Mouse (Mus musculus) myocyte (in vitro differentiated cells): ENCODE results near the gene Gga1. TPM values are rescaled to one million over a fixed set of nuclear protein-coding genes. Genes with fewer than 3 reads are reported as not detected.
A peak's percentile ranks its signal among the peaks of the same experiment; 100 is the strongest.

Experiments
- H3K27me3 ChIP-seq: one replicate; pipeline ENCODE4 v1.6.1; 2011; ENCODE audit not compliant: control insufficient read depth, insufficient read depth, insufficient read length
- H3K36me3 ChIP-seq: one replicate; pipeline ENCODE4 v1.6.1; 2011; ENCODE audit not compliant: control insufficient read depth, insufficient read depth
- H3K4me2 ChIP-seq: one replicate; pipeline ENCODE4 v1.6.1; 2011; ENCODE audit warnings: low read depth, control low read depth
- H3K4me3 ChIP-seq: one replicate; pipeline ENCODE4 v1.5.1; 2011; ENCODE audit warnings: mild to moderate bottlenecking, control low read depth, moderate library complexity
- H3K79me2 ChIP-seq: one replicate; pipeline ENCODE4 v1.6.1; 2011; ENCODE audit not compliant: control insufficient read depth, insufficient read depth
- H3ac ChIP-seq: one replicate; pipeline ENCODE4 v1.6.1; 2011; ENCODE audit not compliant: control insufficient read depth, insufficient read length
- CEBPB ChIP-seq: IDR thresholded peaks from 2 replicates; pipeline ENCODE4 v1.6.1; 2011; ENCODE audit warnings: mild to moderate bottlenecking, moderate library complexity; ENCODE audit not compliant: poor library complexity, insufficient read depth, severe bottlenecking
- E2F4 ChIP-seq: IDR thresholded peaks from one replicate; pipeline ENCODE4 v1.6.1; 2011; ENCODE audit warnings: mild to moderate bottlenecking, control low read depth, moderate library complexity; ENCODE audit not compliant: insufficient read depth
- MAX ChIP-seq: IDR thresholded peaks from one replicate; pipeline ENCODE4 v1.6.1; 2011; ENCODE audit warnings: low read depth, mild to moderate bottlenecking, control low read depth
- MYOD1 ChIP-seq, 3 experiments: IDR thresholded peaks; one replicate each; pipeline ENCODE4 v1.6.1; 2011; ENCODE audit warnings: control low read depth in 2 of 3, low read depth in 2 of 3, mild to moderate bottlenecking in 2 of 3, moderate library complexity in 1 of 3; ENCODE audit not compliant: insufficient read length in 2 of 3, control insufficient read depth in 1 of 3
- MYOG ChIP-seq, 3 experiments: IDR thresholded peaks; one replicate each; pipeline ENCODE4 v1.6.1; 2011; ENCODE audit warnings: control low read depth in 2 of 3, low read depth in 2 of 3, mild to moderate bottlenecking in 2 of 3; ENCODE audit not compliant: insufficient read length in 2 of 3, control insufficient read depth in 1 of 3, insufficient read depth in 1 of 3
- POLR2A ChIP-seq: IDR thresholded peaks from one replicate; pipeline ENCODE4 v1.6.1; 2011; ENCODE audit warnings: low read depth, mild to moderate bottlenecking, control low read depth, moderate library complexity; ENCODE audit not compliant: insufficient read length
- POLR2AphosphoS2 ChIP-seq: IDR thresholded peaks from one replicate; pipeline ENCODE4 v1.6.1; 2011; ENCODE audit warnings: low read depth, control low read depth; ENCODE audit not compliant: insufficient read length
- REST ChIP-seq: IDR thresholded peaks from one replicate; pipeline ENCODE4 v1.6.1; 2011; ENCODE audit warnings: mild to moderate bottlenecking, control low read depth, moderate library complexity; ENCODE audit not compliant: insufficient read depth, insufficient read length
- SRF ChIP-seq: IDR thresholded peaks from one replicate; pipeline ENCODE4 v1.6.1; 2011; ENCODE audit warnings: low read depth; ENCODE audit not compliant: control insufficient read depth, insufficient read length
- TCF12 ChIP-seq: IDR thresholded peaks from one replicate; pipeline ENCODE4 v1.6.1; 2011; ENCODE audit warnings: mild to moderate bottlenecking, control low read depth; ENCODE audit not compliant: poor library complexity, insufficient read depth, severe bottlenecking
- TCF3 ChIP-seq: IDR thresholded peaks from one replicate; pipeline ENCODE4 v1.6.1; 2011; ENCODE audit warnings: low read depth, control low read depth; ENCODE audit not compliant: insufficient read length
- USF1 ChIP-seq: IDR thresholded peaks from one replicate; pipeline ENCODE4 v1.6.1; 2011; ENCODE audit warnings: low read depth, mild to moderate bottlenecking, control low read depth, moderate library complexity
- polyA plus RNA-seq: library from polyadenylated mRNA; unstranded; fragments of >200 nt; fragmentation: generic; extraction: Trizol; gene quantifications from one replicate; pipeline ENCODE4 v1.2.1, GENCODE M21; 2012; ENCODE audit warnings: missing spikeins

The Gga1 gene
- polyA plus RNA-seq, 1 experiment, result 89.3 TPM

DNA sequence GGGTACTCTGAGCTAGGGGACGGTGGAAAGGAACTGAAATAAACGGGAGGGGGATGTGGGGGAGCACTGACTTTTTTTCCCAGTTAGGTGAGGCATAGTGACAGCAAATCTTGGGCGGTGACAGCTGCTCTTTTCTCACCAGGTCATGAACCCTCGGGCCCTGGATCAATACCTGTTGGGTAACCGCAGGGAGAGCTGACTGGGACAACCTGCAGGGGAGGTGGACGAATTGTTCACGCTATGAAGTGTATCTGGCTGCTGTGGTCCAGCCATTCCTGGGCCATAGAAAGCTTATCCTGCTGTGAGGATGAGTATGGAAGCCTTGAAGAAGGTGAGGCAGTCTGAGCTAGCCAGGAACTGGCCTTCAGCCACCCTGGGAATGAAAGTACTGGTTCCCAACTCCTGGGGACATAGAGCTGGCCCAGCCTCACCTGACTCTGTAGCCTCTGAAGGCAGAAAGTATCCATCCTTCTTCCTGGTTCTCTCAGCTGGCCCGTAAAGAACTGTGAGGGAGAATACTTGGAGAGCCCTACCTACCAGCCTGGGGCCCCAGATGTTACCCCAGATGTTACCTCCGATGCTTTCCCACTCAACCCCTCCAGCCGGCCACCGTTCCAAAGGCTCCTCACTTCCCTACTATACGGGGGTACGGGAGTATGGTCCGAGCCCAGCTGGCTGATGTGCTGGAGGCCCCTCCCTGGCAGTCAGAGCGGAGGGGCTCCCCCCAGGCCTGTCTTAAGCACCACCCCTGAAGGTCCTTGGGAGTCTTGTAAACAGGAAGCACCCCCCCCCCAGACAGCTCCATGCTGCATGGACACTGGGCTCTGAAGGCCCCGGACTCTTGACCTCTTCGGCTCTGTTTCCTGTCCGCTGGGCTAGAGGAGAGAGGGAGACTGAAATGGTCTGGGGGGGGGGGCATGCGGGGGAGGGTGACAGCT, 45.0 kb upstream of the Gga1 start:
- H3ac ChIP-seq, result no peak overlapping the region
- H3K79me2 ChIP-seq, result no peaks in the 10 kb centered on the region
- H3K36me3 ChIP-seq, result no peaks in the 10 kb centered on the region
- H3K4me2 ChIP-seq, result peak overlapping the region; percentile 49
- no peaks in the 10 kb centered on the region for H3K27me3 ChIP-seq
- no peak overlapping the region for H3K4me3 ChIP-seq
- no peak for TF ChIP-seq MYOG (IDR thresholded peaks at IDR 0.05; ENCODE audit: control insufficient read depth in 1 of 3, insufficient read depth in 1 of 3, insufficient read length in 2 of 3, low read depth in 2 of 3)
- TF ChIP-seq MYOD1 (IDR thresholded peaks at IDR 0.05; ENCODE audit: control insufficient read depth in 1 of 3, insufficient read length in 2 of 3, low read depth in 2 of 3), result no peak
- TF ChIP-seq TCF12, result no peak
- no peak for TF ChIP-seq USF1
- no peak for TF ChIP-seq POLR2AphosphoS2
- TF ChIP-seq MAX, result no peak
- TF ChIP-seq SRF, result no peak
- TF ChIP-seq TCF3, result no peak

DNA sequence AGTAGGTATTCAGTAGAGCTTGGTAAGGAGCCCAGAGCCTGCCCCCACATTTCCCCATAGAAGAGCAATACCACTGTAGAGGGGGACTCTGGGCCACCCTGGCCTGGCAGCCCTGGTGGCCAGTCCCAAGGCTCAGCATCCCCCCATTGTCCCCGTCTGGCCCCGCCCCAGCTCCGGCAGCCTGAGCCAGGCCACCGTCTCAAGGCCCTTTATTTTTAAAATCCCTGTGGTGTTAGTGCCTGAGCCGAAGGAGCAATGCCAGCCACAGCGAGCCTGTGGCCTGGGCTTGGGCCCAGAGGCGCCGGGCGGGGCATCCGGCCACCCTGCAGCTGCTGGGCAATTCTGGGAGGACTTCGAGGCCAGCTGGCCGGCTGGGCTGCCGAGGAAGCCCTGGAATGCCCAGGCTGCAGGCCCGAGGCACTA, 44.3 kb upstream of the Gga1 start:
- peak overlapping the region; percentile 65 for H3K4me2 ChIP-seq
- H3K79me2 ChIP-seq, result no peaks in the 10 kb centered on the region
- H3K4me3 ChIP-seq, result no peak overlapping the region
- no peak overlapping the region for H3ac ChIP-seq
- no peaks in the 10 kb centered on the region for H3K27me3 ChIP-seq
- H3K36me3 ChIP-seq, result no peaks in the 10 kb centered on the region
- no peak for TF ChIP-seq MAX
- peak; percentile 96 to 99 (median 98) for TF ChIP-seq MYOG (IDR thresholded peaks at IDR 0.05; ENCODE audit: control insufficient read depth in 1 of 3, insufficient read depth in 1 of 3, insufficient read length in 2 of 3, low read depth in 2 of 3)
- TF ChIP-seq POLR2A, result peak; percentile 35
- TF ChIP-seq MYOD1 (IDR thresholded peaks at IDR 0.05; ENCODE audit: control insufficient read depth in 1 of 3, insufficient read length in 2 of 3, low read depth in 2 of 3), result peak in 2 of 3 experiments; percentile 93 to 96
- TF ChIP-seq TCF12, result peak; percentile 92
- TF ChIP-seq REST, result no peak
- TF ChIP-seq CEBPB, result no peak
- TF ChIP-seq TCF3, result peak; percentile 97
- no peak for TF ChIP-seq POLR2AphosphoS2

DNA sequence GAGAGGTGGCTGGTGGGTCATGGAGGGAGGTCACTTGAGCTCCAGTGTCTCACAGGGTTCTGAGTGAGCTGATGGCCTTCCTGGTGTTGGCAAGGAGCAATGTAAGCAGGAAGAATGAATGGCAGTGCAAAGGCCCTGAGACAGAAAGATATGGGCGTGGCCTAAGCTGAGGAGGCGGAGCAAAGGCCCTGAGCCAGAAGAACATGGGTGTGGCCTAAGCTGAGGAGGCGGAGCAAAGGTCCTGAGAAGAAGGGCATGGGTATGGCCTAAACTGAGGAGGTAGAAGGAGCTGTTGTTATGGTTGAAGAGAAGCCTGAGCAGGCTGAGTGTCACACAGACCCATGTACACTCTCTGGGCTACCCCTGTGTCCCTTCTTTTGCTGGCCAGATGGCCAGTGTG, 43.4 kb upstream of the Gga1 start:
- no peak for TF ChIP-seq SRF
- no peak for TF ChIP-seq E2F4
- TF ChIP-seq MYOD1 (IDR thresholded peaks at IDR 0.05; ENCODE audit: control insufficient read depth in 1 of 3, insufficient read length in 2 of 3, low read depth in 2 of 3), result no peak
- TF ChIP-seq POLR2A, result peak; percentile 13
- Histone ChIP-seq H3ac (no peak overlapping the region), H3K4me2 (peak overlapping the region; percentile 65), H3K4me3 (no peak overlapping the region), H3K79me2 (no peaks in the 10 kb centered on the region), H3K36me3 (no peaks in the 10 kb centered on the region), H3K27me3 (no peaks in the 10 kb centered on the region)

DNA sequence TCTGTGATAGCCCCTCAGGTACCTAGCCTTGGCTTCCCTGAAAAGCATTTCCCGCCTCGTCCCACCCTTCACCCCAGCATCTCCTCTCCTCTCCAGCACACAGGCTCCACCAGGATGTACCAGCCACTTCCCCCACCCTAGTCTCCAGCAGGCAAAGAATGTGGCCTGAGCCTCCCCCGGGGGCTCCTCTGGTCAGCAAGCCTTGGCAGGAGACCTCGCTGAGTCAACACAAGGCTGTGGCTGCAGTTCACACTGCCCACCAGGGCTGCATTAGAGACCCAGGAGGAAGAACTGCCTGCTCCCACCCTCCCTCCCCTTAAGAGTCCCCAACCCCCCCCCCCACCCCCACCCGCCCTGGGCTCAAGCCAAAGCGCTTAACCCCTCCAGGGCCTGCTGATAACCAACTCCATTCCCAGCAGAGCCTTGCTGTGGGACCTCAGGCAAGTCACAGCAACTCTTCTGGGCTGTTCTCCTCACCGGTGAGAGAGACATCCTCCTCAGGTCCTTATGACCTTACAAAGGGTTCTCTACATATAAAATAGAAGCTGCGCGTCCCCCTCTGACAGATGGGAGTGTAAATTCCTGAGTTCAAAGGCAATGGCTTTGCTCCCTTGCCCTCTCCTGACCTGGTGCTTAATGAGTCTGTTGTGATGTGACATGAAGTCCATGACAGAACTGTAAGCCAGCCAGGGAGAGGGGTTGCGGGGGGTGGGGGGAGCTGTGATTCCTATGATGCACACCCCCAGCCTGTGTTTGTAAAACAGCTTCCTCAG, 42.6 kb upstream of the Gga1 start:
- Histone ChIP-seq H3ac (no peak overlapping the region), H3K4me3 (peak overlapping the region; percentile 1), H3K36me3 (no peaks in the 10 kb centered on the region), H3K27me3 (no peaks in the 10 kb centered on the region), H3K79me2 (no peaks in the 10 kb centered on the region), H3K4me2 (peak overlapping the region; percentile 80)
- peak in 1 of 3 experiments; percentile 52 for TF ChIP-seq MYOD1 (IDR thresholded peaks at IDR 0.05; ENCODE audit: control insufficient read depth in 1 of 3, insufficient read length in 2 of 3, low read depth in 2 of 3)
- TF ChIP-seq MYOG (IDR thresholded peaks at IDR 0.05; ENCODE audit: control insufficient read depth in 1 of 3, insufficient read depth in 1 of 3, insufficient read length in 2 of 3, low read depth in 2 of 3), result peak in 1 of 3 experiments; percentile 67
- TF ChIP-seq E2F4, result no peak
